Mouse (Mus musculus): ENCODE data around the gene Adora2b.

- no peak for TF ChIP-seq CTCF (IDR thresholded peaks at IDR 0.05; ENCODE audit: low read depth)
- no peak for TF ChIP-seq EP300 (optimal IDR thresholded peaks at IDR 0.05)
These were observed 60.5 kb downstream of the Adora2b start for GRCm38 (mm10) chr11:62309296-62309695.

All from stomach, postnatal 0 days (tissue).